In genomic region chr4:99134522-99134921, GRCm38 (mm10) we compare ENCODE assay signal across 17 mouse cellular contexts.
"Had no signal": no experiment of that assay in that cellular context is flagged by ENCODE, and none has a peak within 500 bp of the region (broad histone marks: within the 10 kb centered on the region; RNA-seq: fewer than 3 reads in every experiment).

No protein-coding gene starts in this region.

- H3K4me1 ChIP-seq: lung, embryonic 15.5 days; midbrain, embryonic 13.5 days; midbrain, embryonic 15.5 days; neural tube, embryonic 12.5 days; stomach, embryonic 15.5 days had no signal

- H3K4me3 ChIP-seq: lung, embryonic 15.5 days; megakaryocyte, embryonic 14.5 days; midbrain, embryonic 13.5 days; midbrain, embryonic 15.5 days; neural tube, embryonic 12.5 days; stomach, embryonic 15.5 days had no signal

- H3K36me3 ChIP-seq: lung, embryonic 15.5 days; midbrain, embryonic 13.5 days; midbrain, embryonic 15.5 days; neural tube, embryonic 12.5 days; stomach, embryonic 15.5 days had no signal

- H3K27me3 ChIP-seq: lung, embryonic 15.5 days; midbrain, embryonic 13.5 days; midbrain, embryonic 15.5 days; neural tube, embryonic 12.5 days; stomach, embryonic 15.5 days had no signal

- H3K4me2 ChIP-seq: lung, embryonic 15.5 days; midbrain, embryonic 11.5 days; midbrain, embryonic 13.5 days; midbrain, embryonic 15.5 days; neural tube, embryonic 12.5 days; stomach, embryonic 15.5 days had no signal

- DNase-seq: lung, adult 2 months; lung, postnatal 14 days; lung, postnatal 36 days; right cerebral cortex, postnatal 14 days; thymus, adult 2 months; thymus, postnatal 25 days; thymus, postnatal 4 days had no signal

- H3K27ac ChIP-seq: lung, embryonic 15.5 days; macrophage; midbrain, embryonic 13.5 days; midbrain, embryonic 15.5 days; neural tube, embryonic 12.5 days; stomach, embryonic 15.5 days; stomach, postnatal 0 days had no signal

- H3K9me3 ChIP-seq: lung, embryonic 15.5 days; midbrain, embryonic 13.5 days; midbrain, embryonic 15.5 days; neural tube, embryonic 12.5 days; stomach, embryonic 15.5 days had no signal

- ATAC-seq: lung, postnatal 0 days; midbrain, embryonic 13.5 days; midbrain, embryonic 15.5 days had no signal

- H3K9ac ChIP-seq: lung, embryonic 15.5 days; midbrain, embryonic 13.5 days; midbrain, embryonic 15.5 days; neural tube, embryonic 12.5 days; stomach, embryonic 15.5 days had no signal
